Mouse (Mus musculus) limb, embryonic 11.5 days (tissue): ENCODE measurements around the gene Nrm. TPM values are rescaled to one million over a fixed set of nuclear protein-coding genes. Genes with fewer than 3 reads are reported as not detected.
"Not testable (repeated sequence)": the region's sequence is repeated elsewhere in the genome, so short reads cannot be mapped to it uniquely, and the experiment has no call there.

ENCODE experiments used
- ATAC-seq: fragments of 200-750 bp; cut with Nextera tagmentation; 2 replicates; pipeline ENCODE4 v1.8.0; 2017; ENCODE audit warnings: low read depth; ENCODE audit not compliant: insufficient number of reproducible peaks, low FRiP score, low TSS enrichment
- DNase-seq: peaks from one replicate; pipeline ENCODE4 v3.0.0-alpha.2; 2015; ENCODE audit warnings: low spot score
- H3K27ac ChIP-seq: fragments of 300-500 bp; sonication (generic); replicated peaks from 2 replicates; pipeline ENCODE4 v1.5.1; 2014; ENCODE audit warnings: low read depth, mild to moderate bottlenecking, low read length
- H3K27me3 ChIP-seq: fragments of 300-500 bp; sonication (generic); 2 replicates; pipeline ENCODE4 v1.6.1; 2014; ENCODE audit warnings: mild to moderate bottlenecking, low read length, mixed read lengths; ENCODE audit not compliant: control insufficient read depth, insufficient read depth
- H3K36me3 ChIP-seq: fragments of 300-500 bp; sonication (generic); 2 replicates; pipeline ENCODE4 v1.6.1; 2014; ENCODE audit warnings: mild to moderate bottlenecking, low read length, moderate library complexity, mixed read lengths; ENCODE audit not compliant: control insufficient read depth, insufficient read depth
- H3K4me1 ChIP-seq: fragments of 300-500 bp; sonication (generic); 2 replicates; pipeline ENCODE4 v1.6.1; 2014; ENCODE audit warnings: low read length, mixed read lengths; ENCODE audit not compliant: control insufficient read depth, insufficient read depth
- H3K4me2 ChIP-seq: fragments of 300-500 bp; sonication (generic); 2 replicates; pipeline ENCODE4 v1.6.1; 2014; ENCODE audit warnings: low read depth, mild to moderate bottlenecking, moderate library complexity; ENCODE audit not compliant: severe bottlenecking
- H3K4me3 ChIP-seq: fragments of 300-500 bp; sonication (generic); 2 replicates; pipeline ENCODE4 v1.5.1; 2014; ENCODE audit warnings: low read depth, low read length
- H3K9ac ChIP-seq: fragments of 300-500 bp; sonication (generic); 2 replicates; pipeline ENCODE4 v1.6.1; 2014; ENCODE audit warnings: mild to moderate bottlenecking, low read length
- H3K9me3 ChIP-seq: fragments of 300-500 bp; sonication (generic); 2 replicates; pipeline ENCODE4 v1.6.1; 2016; ENCODE audit warnings: low read length; ENCODE audit not compliant: control insufficient read depth
- WGBS: fragments of 180-500 bp; shearing (Covaris S2); extraction: QIAGEN DNeasy Blood & Tissue Kit; methylation state at CpG from one replicate; pipeline ENCODE4 v1.1.7; 2014; 5-methylcytosine and 5-hydroxymethylcytosine counted together
- polyA plus RNA-seq: library from polyadenylated mRNA; unstranded; fragments of >200 nt; fragmentation: Nextera tagmentation; extraction: Ambion mirVana; gene quantifications from 2 replicates; pipeline ENCODE4 v1.2.1, GENCODE M21; 2014

Nrm gene
- polyA plus RNA-seq, 1 experiment from 2014 or later: 55.6 TPM

- no peaks in the 10 kb centered on the region for H3K27me3 ChIP-seq
- peaks cover 26% of the 10 kb centered on the region for H3K36me3 ChIP-seq
- peaks cover 16% of the 10 kb centered on the region for H3K4me1 ChIP-seq
- WGBS: 0% methylated on average over 18 of the region's 25 CpGs
- ATAC-seq (peak; percentile 23; the same call in 1 of the 2 replicates), DNase-seq (peak; percentile 97)
- peak overlapping the region; percentile 99 for H3K9ac ChIP-seq
- H3K9me3 ChIP-seq: no peaks in the 10 kb centered on the region
- H3K27ac ChIP-seq: peak overlapping the region; percentile 96
- H3K4me3 ChIP-seq: peak overlapping the region; percentile 60
- H3K4me2 ChIP-seq: peak overlapping the region; percentile 73
Observed at GRCm38 (mm10) chr17:35836991-35837422, 24.1 kb upstream of the Nrm start.

- Histone ChIP-seq H3K4me1 (peaks cover 16% of the 10 kb centered on the region), H3K4me2 (0 out of 2 replicates have a peak overlapping the region, but pooled peaks have one; percentile 73), H3K27ac (peak overlapping the region; percentile 96), H3K9ac (peak overlapping the region; percentile 99), H3K27me3 (no peaks in the 10 kb centered on the region), H3K36me3 (peaks cover 25% of the 10 kb centered on the region), H3K4me3 (peak overlapping the region; percentile 60), H3K9me3 (no peaks in the 10 kb centered on the region)
- DNase-seq: peak; percentile 82
- under 1% methylated on average over 18 of the region's 18 CpGs for WGBS
- ATAC-seq: no peak
Observed at GRCm38 (mm10) chr17:35837487-35837886, 23.6 kb upstream of the Nrm start.

GRCm38 (mm10) chr17:35838122-35838544 lies 23.0 kb upstream of the Nrm start, which contains the start of gene Tubb5:
TSS of gene Tubb5 (minus strand) at chr17:35838306.
- Histone ChIP-seq H3K4me2 (peak within 1 kb of the TSS; percentile 82), H3K4me1 (peaks cover 16% of the 10 kb centered on the region), H3K4me3 (peak within 1 kb of the TSS; percentile 60), H3K27me3 (no peaks in the 10 kb centered on the region), H3K36me3 (peaks cover 21% of the 10 kb centered on the region), H3K27ac (peak within 1 kb of the TSS; percentile 96), H3K9ac (peak within 1 kb of the TSS; percentile 99), H3K9me3 (no peaks in the 10 kb centered on the region)
- peak; percentile 97 for DNase-seq
- ATAC-seq: peak; percentile 71
- WGBS: under 1% methylated on average over 29 of the region's 29 CpGs

- peaks cover 16% of the 10 kb centered on the region for H3K4me1 ChIP-seq
- peaks cover 19% of the 10 kb centered on the region for H3K36me3 ChIP-seq
- H3K4me2 ChIP-seq: peak overlapping the region; percentile 82
- peak overlapping the region; percentile 81 for H3K9ac ChIP-seq
- peak overlapping the region; percentile 60 for H3K4me3 ChIP-seq
- DNase-seq: peak; percentile 50
- ATAC-seq: no peak
- H3K27me3 ChIP-seq: no peaks in the 10 kb centered on the region
- WGBS: 2% methylated on average over 5 of the region's 5 CpGs
- H3K9me3 ChIP-seq: no peaks in the 10 kb centered on the region
- peak overlapping the region; percentile 80 for H3K27ac ChIP-seq
Observed at GRCm38 (mm10) chr17:35838570-35838969, 22.5 kb upstream of the Nrm start.

GRCm38 (mm10) chr17:35839002-35839401 lies 22.1 kb upstream of the Nrm start:
- not testable (repeated sequence) for DNase-seq, H3K9me3 ChIP-seq, ATAC-seq, H3K27me3 ChIP-seq
- WGBS: 60% methylated on average over 3 of the region's 3 CpGs
- peak overlapping the region; percentile 60 for H3K4me3 ChIP-seq
- peaks cover 15% of the 10 kb centered on the region for H3K4me1 ChIP-seq
- peaks cover 17% of the 10 kb centered on the region for H3K36me3 ChIP-seq
- H3K27ac ChIP-seq: peak overlapping the region; percentile 80
- peak overlapping the region; percentile 82 for H3K4me2 ChIP-seq
- H3K9ac ChIP-seq: peak overlapping the region; percentile 81; the same call in 1 of the 2 replicates

GRCm38 (mm10) chr17:35840561-35840960 lies 20.6 kb upstream of the Nrm start:
- 57% methylated on average over 14 of the region's 14 CpGs for WGBS
- no peak overlapping the region for H3K27ac ChIP-seq
- peaks cover 8% of the 10 kb centered on the region for H3K36me3 ChIP-seq
- H3K4me1 ChIP-seq: peaks cover 6% of the 10 kb centered on the region
- 0 out of 2 replicates have a peak overlapping the region, but pooled peaks have one; percentile 18 for H3K4me3 ChIP-seq
- no peak overlapping the region for H3K9ac ChIP-seq
- no peaks in the 10 kb centered on the region for H3K27me3 ChIP-seq
- H3K4me2 ChIP-seq: peak overlapping the region; percentile 43; the same call in 1 of the 2 replicates
- ATAC-seq: no peak
- DNase-seq: no peak
- H3K9me3 ChIP-seq: no peaks in the 10 kb centered on the region

GRCm38 (mm10) chr17:35841076-35841950 lies 19.8 kb upstream of the Nrm start, which contains the start of gene Mdc1:
TSS of gene Mdc1 (plus strand) at chr17:35841515.
- Histone ChIP-seq H3K4me1 (no peaks in the 10 kb centered on the region), H3K4me3 (peak within 1 kb of the TSS; percentile 42), H3K9ac (peak within 1 kb of the TSS; percentile 72), H3K27me3 (no peaks in the 10 kb centered on the region), H3K4me2 (peak within 1 kb of the TSS; percentile 56), H3K36me3 (peaks cover 5% of the 10 kb centered on the region), H3K27ac (peak within 1 kb of the TSS; percentile 83), H3K9me3 (no peaks in the 10 kb centered on the region)
- ATAC-seq (peak; percentile 94), DNase-seq (peak; percentile 99)
- WGBS: under 1% methylated on average over 59 of the region's 59 CpGs

GRCm38 (mm10) chr17:35842006-35842405 lies 19.1 kb upstream of the Nrm start:
- Histone ChIP-seq H3K36me3 (peaks cover 5% of the 10 kb centered on the region; the same call in 1 of the 2 replicates), H3K4me1 (no peaks in the 10 kb centered on the region), H3K9ac (peak overlapping the region; percentile 72), H3K4me2 (peak overlapping the region; percentile 56), H3K4me3 (peak overlapping the region; percentile 42), H3K27ac (peak overlapping the region; percentile 83), H3K27me3 (no peaks in the 10 kb centered on the region), H3K9me3 (no peaks in the 10 kb centered on the region)
- 15% methylated on average over 11 of the region's 11 CpGs for WGBS
- DNase-seq (no peak), ATAC-seq (no peak)
